Mouse (Mus musculus): ENCODE data around the gene Pdzd3.

Pdzd3 gene

DNA sequence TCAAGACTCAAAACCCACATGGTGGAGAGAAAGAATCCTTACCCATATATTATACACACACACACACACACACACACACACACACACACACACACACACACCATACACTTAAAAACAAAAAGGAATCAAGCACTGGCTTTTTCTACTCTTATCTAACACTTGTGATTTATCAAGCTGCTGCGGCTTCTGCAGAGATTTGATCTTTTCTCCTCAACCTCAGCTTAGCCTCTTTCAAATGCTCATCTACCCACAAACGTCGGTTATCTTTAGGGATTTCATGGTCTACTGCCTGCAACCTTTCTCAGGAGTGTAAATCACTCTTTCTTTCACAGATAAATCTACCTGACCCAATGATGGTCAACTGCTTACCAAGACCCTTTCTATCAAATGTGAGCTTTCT, 50.8 kb downstream of the Pdzd3 start:
- DNase-seq (ENCODE audit: low spot score) = no peak

DNA sequence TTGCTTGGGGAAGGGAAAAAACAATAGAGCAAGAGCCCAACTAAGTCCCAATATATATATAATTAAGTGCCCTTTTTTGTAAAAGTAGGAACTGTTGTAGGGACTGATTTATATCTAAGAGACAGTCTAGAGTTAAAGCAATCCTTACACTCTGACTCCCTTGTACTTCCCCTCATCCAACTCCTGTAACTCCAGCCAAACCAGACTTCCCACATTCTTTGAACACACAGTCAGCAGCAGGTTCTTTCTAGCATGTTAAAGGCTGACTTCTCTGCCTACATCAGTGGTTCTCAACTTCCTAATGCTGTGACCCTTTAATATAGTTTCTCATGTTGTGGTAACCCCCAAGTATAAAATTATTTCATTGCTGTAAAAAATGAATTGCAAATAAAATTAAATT, 51.7 kb downstream of the Pdzd3 start:
- no peak for DNase-seq (ENCODE audit: low spot score)

DNA sequence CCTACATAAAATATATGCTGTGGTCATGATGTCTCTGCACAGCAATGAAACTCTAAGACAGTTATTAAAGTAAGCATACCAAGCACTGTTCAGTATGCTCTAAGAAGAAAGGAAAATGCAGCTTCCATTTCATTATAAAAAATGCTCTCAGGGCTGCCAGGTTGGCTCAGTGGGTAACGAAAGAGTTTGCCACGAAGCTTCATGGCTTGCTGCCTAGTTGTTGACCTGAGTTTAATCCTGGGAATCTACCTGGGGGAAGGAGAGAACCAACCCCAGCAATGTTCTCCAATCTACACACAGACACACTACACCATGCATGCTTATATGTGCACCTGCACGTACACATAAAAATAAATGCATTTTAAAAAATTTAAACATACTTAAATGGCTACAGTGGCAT, 52.1 kb downstream of the Pdzd3 start:
- DNase-seq (ENCODE audit: low spot score) = no peak
